Mouse (Mus musculus) spleen, embryonic (tissue): Measurements from ENCODE around the gene Gm5737.

ENCODE experiments used
- CTCF ChIA-PET: fragments of 350-600 bp; sonication (Branson Sonifier 250); formaldehyde crosslinking; loops from one replicate; lab custom pipeline; 2022; lab: Charles Lee

Gm5737 gene

DNA sequence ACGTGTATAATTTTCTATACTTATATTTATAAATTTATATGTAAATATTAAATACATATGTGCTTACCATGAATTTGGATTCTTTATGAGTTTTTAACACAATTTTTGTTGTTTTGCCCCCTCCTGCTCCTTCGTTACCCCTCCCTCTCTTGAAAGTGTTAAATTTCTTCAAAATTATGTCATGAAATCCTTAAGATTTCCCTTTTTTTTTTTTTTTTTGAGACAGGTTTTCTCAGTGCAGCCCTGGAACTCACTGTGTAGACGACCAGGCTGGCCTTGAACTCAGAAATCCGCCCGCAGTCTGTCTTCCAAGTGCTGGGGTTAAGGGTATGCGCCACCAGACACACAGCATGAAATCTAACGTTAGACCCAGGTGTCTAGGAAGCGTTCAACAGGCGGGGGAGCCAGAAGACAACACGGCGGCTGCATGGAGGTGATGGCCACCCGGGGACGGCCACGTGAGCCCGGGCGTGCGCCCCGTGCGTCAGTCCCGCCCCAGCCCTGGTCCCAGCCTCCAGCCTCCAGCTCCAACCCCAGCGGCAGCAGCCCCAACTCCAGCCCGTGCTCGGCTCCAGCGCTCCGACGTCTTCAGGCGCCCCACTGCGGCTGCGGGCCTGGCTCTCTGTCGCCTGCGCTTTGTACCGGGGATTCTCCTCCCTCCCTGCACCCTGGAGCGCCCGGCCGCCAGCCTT is 30.3 kb downstream of the Gm5737 start, which contains the start of gene Eef2k:
Gene Eef2k, plus strand, starts transcription at position 487 of the 692 bp plus-strand sequence.
- CTCF ChIA-PET, result interaction anchor here (0.6 to 1.0 kb wide), 2 partner anchors 9 to 79 kb away, joined by 3 read pairs; no protein-coding TSS in a partner anchor

DNA sequence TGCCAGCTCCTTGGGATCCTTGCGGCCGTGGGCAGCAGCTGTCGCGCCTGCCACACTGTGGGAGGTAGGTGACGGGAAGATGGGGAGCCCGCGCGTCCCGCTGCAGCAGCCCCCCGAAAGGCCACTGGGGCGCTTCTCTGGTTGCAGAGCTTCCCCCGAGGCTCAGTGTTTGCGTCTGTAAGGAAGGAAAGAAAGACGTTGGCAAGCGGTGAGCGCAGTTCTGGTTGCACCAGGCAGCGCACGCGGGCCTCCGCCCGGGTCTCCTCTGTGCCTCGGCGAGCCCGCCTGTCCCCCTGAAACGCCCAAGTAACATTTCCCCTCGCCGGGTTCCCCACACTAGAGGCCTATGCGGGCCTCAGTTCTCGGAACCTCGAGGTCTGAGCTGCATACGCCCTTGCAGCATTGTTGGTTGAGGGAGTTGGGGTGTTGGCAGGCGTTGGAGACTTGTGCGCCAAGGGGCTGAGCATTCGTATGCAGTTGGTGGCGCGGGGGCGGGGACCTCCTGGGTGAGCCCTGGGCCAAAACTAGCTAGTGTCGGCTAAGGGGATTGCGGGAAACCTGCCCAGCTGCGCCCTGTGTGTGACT is 31.0 kb downstream of the Gm5737 start:
- CTCF ChIA-PET, result interaction anchor here (0.6 to 1.0 kb wide), 3 partner anchors 9 to 79 kb away, joined by 3 read pairs; no protein-coding TSS in a partner anchor

DNA sequence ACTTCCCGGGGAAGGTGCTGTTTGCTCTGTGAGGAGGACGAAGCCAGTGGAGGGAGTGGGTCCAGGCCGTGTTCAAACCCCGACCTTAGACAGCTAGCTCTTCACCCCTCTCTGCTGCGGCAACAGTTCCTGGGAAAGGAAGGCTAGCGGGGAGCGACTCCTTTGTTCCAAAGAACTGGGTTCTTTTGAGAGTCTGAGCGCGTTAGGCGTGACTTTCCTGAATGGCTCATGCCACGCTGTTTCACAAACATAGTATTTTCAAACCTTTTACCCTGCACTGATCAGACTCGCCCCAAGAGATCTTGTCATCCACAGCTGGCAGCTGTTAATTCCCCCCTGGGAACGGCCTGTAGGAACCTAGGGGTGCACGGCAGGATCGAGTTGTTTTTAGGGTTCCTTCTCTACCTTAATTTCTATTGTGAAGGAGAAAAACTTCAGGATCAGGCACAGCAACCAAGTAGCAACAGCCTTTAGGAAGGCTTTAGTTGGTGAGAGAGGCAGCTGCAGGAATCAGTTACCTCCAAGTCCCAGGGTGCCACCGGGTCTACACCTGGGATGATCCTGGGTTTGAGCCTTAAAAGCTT is 31.8 kb downstream of the Gm5737 start:
- CTCF ChIA-PET, result interaction anchor here (1.0 kb wide), 1 partner anchor 11 kb away, joined by 3 read pairs; no protein-coding TSS in a partner anchor

DNA sequence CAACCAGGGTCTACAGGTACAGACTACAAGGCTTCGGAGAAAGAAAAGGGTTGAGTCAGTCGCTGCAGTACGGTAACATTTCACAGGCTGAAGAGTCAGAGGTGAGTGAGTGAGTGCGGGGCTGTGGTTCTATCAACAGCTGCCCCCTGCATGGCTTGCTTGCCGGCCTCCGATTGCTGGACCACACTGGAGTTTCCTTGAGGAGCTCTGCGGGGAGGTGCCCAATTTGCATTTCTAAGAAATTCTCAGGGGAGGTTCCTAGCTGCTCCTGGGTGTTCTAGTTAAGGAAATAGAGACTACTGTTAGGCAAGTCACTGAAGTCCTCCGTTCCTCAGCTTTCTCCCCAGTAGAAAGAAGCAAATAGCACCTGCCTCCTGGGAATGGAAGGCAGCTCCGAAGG is 32.5 kb downstream of the Gm5737 start:
- CTCF ChIA-PET, result interaction anchor here (0.8 kb wide), 1 partner anchor 37 kb away, joined by 3 read pairs; no protein-coding TSS in a partner anchor

DNA sequence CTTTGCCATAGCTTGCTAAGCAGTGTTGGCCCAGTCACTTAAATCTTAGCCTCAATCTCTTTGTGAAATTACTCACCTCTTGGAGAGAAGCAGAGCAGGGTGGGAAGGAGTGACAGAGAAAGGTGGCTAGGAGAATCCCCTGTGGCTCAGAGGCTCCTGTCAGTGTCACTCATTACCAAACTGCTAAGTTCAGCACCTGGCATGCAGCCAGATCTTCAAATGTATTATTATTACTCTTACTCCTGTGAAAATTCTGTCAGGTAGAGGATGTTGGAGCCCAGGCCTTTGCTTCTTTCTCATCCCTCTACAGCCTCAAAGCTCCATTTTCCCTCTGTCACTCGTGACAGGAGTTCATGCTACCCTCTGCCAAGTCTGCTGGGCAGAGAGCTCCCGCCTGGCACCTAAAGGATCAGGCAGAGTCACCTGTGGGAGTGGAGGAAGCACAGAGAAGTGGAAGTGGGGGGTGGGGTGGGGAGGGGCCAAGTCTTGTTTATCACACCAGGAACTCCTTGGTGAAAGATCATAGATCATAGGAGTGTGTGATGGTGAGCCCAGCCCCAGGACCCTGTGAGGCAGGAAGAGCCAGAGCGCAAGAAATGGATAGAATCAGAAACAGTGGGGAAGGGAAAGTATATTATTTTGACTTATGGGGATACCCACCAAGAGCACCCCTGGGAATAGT is 36.8 kb downstream of the Gm5737 start:
- CTCF ChIA-PET, result interaction anchor here (0.6 kb wide), 1 partner anchor 952 kb away, joined by 3 read pairs; no protein-coding TSS in a partner anchor

DNA sequence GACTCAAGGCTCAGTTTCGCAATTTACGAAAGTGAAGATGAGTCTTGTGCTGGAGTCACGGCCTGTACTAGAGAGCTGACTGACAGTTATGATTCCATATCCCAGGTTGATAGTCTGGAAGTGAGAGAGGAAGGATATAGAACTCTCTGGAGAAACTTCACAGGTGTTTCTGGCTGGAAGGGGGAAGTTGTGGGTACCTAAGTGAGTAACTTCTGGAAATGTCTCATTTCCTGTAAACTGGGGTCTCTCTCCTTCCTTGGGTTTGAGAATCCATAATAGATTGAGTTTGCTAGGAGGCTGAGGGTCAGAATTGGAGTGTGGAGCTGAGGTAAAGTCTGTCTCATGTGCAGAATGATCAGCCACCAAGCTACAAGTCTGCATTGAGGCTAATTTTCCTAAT is 38.0 kb downstream of the Gm5737 start:
- CTCF ChIA-PET, result interaction anchor here (0.7 kb wide), 1 partner anchor 15 kb away, joined by 11 read pairs; no protein-coding TSS in a partner anchor

DNA sequence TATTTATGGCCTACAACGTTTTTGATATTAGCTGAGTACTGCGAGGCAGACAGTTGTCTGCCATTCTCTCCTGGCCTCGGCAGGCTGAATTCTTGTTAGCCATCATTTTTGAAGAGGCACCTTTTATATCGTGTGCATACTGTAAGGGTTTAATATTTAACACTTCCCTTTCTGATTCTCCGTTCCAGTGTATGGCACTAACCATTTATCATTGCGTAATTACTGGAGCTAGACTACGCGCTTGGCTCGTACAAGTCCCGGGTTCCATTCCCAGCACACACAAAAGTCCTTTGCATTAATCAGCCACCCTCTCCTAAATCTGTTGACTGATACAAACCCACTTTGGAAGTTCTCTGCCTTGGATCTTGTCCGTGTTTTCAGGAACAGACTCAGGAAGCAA is 47.7 kb downstream of the Gm5737 start:
- CTCF ChIA-PET, result no interaction called here

DNA sequence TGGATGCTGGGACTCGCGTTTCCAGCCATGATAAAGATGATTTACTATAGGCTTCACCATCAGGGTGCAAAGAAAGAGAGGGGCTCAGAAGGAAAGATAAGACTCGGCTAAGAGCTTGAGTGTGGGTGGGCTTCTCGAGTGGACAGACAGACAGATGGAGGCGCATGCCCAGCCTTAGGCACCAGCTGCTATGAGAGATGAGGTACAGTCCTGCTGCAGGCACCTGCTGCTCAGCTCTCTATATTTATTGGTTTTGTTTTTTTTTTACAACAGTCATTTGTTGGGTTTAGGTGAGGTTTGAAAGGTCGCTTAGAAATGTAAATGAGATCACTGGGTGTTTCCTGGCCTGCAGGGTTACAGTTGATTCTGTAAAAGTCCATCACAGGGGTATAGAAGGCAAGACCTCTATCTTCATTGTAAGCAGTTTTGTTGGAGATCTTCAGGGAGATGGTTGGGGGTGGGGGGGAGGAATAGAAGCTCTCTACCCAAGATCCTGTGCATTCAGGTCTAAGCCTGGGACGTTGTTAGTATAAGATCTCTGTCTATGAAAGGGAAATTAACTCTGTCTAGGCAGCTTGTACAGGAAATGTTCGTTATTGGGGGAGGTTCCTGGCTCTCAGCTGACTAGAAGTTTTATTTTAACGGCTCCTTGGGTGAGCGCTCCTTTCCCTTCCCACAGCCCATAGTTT is 48.8 kb downstream of the Gm5737 start:
- CTCF ChIA-PET, result no interaction called here

DNA sequence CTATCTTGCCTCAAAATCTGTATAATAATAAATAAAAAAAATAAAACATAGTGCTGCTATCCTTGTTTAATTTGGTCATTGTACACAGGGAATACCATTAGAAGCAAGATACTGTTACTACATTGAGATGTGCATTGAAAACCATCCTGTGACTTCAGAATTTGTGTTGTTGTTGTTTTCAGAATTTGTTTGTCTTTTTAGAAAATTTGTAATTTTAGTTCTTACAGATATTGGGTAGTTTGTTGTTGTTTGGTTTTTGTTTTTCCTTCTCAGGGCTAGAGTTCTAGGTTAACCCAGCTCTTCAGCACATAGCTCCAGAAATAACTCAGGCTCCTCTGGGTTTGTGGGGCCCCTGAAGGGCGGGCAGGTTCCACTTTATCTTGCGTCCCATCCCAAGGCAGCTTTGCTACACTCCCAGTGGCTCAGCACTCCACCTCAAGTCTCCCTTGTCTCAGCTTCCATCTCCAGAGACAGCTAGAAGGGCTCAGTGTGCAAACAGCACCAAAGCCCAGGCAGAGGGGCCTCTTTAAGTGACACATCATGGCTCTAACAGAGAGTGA is 49.4 kb downstream of the Gm5737 start:
- CTCF ChIA-PET, result no interaction called here

DNA sequence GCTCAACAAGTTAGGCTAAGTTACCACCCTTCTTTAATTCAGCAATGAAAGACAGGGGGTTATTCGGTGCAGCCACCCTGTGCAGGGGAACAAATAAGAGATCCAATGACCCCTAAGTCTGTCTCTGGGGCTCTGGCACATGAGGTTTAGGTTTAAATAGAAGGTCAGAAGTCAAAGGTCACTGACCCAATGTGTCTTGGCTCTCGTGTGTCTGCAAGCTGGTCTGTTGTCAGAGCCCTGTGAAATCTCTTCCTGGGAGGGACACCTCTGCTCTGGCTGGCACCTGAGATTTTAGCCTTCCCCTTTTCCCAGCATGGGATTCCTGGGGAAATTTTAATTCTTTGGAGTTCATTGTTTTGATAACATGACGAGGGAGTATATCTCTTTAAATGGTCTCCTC is 50.0 kb downstream of the Gm5737 start:
- CTCF ChIA-PET, result no interaction called here

DNA sequence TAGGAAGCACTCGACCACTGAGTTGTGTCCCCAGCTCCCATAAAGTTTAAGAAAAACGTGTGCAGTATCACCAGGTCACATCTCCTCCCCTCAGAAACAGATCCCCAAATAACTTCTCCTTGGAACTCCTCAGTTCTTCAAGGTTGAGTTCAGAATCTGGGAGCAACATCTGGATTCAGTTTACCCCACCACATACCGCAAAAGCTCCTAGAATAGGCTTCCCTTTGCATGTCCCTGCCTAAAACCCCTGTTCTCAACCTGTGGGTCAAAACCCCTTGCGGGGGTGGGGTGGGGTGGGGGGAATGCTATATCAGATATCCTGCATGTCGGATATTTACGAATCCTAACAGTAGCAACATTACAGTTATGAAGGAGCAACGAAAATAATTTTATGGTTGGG is 50.5 kb downstream of the Gm5737 start:
- CTCF ChIA-PET, result no interaction called here

DNA sequence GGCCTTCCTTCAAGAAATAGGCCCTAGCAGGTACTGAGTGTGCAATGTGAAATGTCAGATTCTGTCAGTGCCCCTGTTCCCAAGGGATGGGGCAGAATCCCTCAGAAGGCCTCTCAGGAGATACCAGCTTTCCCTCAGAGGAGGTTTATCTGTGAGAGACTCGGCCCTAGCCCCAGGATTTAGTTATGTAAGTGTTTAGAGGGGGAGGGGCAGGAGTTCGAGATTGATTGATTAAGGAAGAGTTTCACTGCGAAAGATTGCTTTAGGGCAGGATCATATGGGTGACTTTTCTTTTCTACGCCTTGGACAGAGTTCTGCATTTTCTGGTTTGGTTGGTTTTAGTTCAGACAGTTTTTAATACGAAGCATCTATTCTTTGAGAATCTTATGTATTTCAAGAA is 51.3 kb downstream of the Gm5737 start:
- CTCF ChIA-PET, result no interaction called here

DNA sequence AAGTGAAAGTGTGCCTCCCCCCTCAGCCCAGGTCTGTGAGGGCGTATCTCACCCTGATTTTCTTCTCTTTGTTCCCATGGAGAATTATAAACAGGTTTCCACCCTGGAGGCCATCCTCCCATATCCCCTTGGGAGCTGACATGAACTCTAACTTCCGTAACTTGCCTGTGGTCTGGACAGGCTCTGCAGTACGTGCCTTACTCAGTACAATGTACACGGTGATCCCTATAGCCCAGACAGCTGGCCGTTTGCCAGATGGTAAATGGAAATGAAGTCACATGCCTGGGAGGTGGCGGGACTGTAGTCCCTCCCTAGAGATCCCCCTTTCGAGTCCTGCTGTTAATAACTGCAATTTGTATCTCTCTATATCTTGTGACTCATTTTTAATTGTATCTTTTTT is 52.9 kb downstream of the Gm5737 start:
- CTCF ChIA-PET, result interaction anchor here (0.7 kb wide), 1 partner anchor 18 kb away, joined by 3 read pairs; no protein-coding TSS in a partner anchor

DNA sequence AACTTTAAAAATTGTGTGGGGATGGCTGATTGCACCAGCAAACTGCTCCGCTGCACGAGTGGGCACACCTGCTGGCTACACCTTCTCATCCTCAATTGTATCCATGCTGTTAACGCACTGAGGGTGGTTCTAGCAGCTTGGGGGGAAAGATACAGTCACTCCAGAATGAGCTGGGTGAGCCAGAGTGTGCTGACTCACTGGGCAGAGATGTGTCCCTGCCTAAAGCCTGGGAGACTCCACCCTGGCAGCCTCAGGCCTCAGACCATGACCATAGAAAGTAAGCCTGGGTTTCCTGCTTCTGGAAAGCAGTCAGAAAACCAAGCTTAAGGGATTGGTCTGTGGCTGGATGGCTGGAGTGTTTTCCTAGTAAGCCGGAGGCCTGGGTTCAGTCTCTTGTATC is 53.7 kb downstream of the Gm5737 start:
- CTCF ChIA-PET, result no interaction called here

DNA sequence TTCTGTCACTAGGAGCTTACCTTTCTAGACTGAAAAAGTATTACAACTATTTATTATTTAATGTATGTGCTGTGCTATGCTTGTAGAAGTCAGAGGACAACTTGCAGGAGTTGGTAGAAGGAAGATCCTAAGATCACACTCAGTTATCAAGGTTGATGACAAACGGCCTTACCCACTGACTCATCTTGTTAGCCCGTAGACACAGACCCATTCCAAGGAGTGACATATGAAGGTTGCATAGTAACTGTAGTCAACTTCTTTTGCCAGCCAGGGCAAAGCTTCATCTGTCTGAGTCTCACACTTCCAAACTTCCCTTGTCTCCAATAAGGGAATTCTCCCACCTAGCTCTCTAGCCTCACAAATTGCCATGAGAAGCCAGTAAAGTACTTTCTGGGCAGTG is 54.5 kb downstream of the Gm5737 start:
- CTCF ChIA-PET, result no interaction called here

DNA sequence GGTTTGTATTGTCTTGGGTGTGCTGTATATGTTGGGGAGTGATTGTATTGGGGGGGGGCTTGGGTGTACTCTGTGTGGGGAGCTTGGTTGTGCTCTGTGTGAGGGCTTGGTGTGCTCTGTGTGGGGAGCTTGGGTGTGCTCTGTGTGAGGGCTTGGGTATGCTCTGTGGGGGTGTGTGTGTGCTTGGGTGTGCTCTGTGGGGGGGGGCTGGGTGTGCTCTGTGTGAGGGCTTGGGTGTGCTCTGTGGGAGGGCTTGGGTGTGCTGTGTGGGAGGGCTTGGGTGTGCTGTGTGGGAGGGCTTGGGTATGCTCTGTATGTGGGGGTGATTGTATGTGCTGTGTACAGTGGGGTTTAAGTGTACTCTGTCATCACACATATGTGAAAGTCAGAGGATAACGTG is 55.6 kb downstream of the Gm5737 start:
- CTCF ChIA-PET, result no interaction called here

DNA sequence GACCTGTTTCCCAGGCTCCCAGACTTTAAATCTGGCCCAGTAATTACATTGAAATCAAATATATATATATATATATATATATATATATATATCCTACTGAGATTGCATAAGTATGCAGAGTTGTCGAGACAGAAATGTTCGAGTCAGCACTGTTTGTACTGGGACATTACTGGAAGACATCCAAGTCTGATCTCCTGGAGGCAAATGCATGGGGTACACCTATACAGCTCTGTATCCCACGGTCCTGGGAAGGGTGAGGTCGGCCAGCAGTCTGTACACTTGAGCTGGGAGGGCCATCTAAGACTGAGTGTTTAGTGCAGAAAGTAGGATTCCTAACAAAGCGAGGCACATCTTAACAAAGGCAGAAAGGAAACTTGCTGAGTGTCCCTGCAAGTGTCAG is 57.7 kb downstream of the Gm5737 start:
- CTCF ChIA-PET, result interaction anchor here (0.7 kb wide), 1 partner anchor 30 kb away, joined by 5 read pairs; no protein-coding TSS in a partner anchor

DNA sequence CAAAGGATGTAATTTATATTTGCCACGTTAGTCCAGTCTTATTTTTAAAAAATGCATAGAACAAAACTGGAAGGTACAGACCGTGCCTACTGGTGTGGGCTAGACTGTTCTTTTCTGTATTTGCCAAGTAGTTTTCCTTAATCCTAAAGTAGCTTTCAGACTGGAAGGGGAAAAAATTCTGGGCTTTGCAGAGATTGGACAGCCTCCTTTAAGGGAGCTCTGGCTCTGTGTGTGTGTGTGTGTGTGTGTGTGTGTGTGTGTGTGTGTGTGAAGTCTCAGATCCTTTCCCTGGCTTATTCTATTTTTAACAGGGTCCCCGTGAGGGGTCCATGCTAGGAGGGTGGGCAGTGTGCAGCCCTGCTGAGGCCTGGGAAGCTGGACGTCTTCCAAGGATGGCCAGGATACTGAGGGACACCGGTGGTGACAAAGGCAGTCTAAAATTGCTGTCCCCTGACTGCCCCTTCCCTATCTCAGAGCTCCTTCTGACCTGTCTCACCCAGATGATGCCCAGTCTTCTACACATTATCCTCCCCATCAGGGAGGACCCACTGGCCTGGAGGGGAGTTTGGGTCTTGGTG is 58.4 kb downstream of the Gm5737 start:
- CTCF ChIA-PET, result no interaction called here

DNA sequence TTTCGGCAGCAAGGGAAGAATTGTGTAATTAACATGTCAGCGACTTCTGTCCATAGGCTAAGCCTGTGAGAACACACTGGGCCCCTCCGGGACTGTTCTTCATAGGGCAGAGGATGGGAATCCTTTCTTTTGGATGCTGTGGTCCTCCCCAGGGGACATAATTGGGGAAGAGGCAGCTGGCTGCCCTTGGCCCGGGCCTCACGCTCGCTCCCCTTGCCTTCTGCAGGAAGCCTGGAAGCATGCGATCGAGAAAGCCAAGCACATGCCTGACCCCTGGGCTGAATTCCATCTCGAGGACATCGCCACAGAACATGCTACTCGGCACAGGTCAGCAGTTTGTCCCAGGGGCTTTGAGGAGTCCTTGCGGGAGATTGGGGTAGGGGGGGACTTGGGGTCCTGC is 60.9 kb downstream of the Gm5737 start:
- CTCF ChIA-PET, result no interaction called here

DNA sequence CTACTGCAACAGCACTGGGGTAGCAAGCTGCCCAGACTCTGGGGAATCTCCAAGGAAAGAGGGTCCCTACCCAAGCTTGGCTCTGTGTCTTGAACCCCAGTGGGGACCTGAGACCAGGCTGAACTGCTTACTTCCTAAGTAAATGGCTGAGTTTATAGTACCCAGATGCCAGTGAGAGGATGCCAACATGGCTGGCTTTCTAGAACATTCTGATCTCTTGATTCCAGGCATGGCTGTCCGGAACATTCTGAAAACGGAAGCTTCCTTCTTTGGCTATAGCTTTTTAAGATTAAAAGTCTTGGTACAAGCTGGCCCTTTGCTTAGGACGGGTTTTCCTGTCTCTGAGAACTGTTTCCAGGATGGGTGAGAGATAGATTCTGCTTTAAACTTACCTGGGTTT is 61.9 kb downstream of the Gm5737 start:
- CTCF ChIA-PET, result no interaction called here
